In genomic region chr3:103492211-103492610, GRCm38 (mm10) we compare ENCODE assay signal across 30 mouse cellular contexts.
DNase-seq lines count a peak whose midpoint lies in the region; ATAC-seq and TF ChIP-seq lines count a peak whose summit lies in the region.
"Had no signal": no experiment of that assay in that cellular context is flagged by ENCODE, and none has a peak within 500 bp of the region (broad histone marks: within the 10 kb centered on the region; RNA-seq: fewer than 3 reads in every experiment).

No protein-coding gene starts in this region.

- no peak for TF ChIP-seq POLR2A in ES-Bruce4 (IDR thresholded peaks at IDR 0.05; ENCODE audit: insufficient read depth, low read length)

- no peak for TF ChIP-seq EP300 in ES-Bruce4 (IDR thresholded peaks at IDR 0.05; ENCODE audit: insufficient read depth, low read depth, low read length)

- no peaks in the 10 kb centered on the region for H3K36me3 ChIP-seq in intestine, postnatal 0 days (ENCODE audit: control insufficient read depth, insufficient read depth)
- no peaks in the 10 kb centered on the region for H3K36me3 ChIP-seq in intestine, embryonic 16.5 days (ENCODE audit: control insufficient read depth, insufficient read depth, low read length)
- H3K36me3 ChIP-seq in midbrain, postnatal 0 days (ENCODE audit: insufficient read depth, low read length), result no peaks in the 10 kb centered on the region
- no peaks in the 10 kb centered on the region for H3K36me3 ChIP-seq in midbrain, embryonic 10.5 days
- H3K36me3 ChIP-seq in ES-Bruce4 (ENCODE audit: control insufficient read depth, insufficient read depth, low read length, poor library complexity, severe bottlenecking), result no peaks in the 10 kb centered on the region
- H3K36me3 ChIP-seq: embryonic facial prominence, embryonic 13.5 days; forebrain, embryonic 12.5 days; G1E; heart, embryonic 10.5 days; hindbrain, embryonic 10.5 days; intestine, embryonic 15.5 days; kidney, embryonic 15.5 days; neural tube, embryonic 13.5 days had no signal

- 86% methylated on average over 3 of the region's 3 CpGs for WGBS in intestine, postnatal 0 days
- WGBS in intestine, embryonic 16.5 days, result 84% methylated on average over 3 of the region's 3 CpGs
- WGBS in midbrain, postnatal 0 days, result 85% methylated on average over 3 of the region's 3 CpGs
- WGBS in midbrain, embryonic 10.5 days, result 87% methylated on average over 3 of the region's 3 CpGs

- no peaks in the 10 kb centered on the region for H3K4me1 ChIP-seq in intestine, postnatal 0 days (replicated peaks; ENCODE audit: control insufficient read depth, insufficient read depth, low read length)
- H3K4me1 ChIP-seq in intestine, embryonic 16.5 days (ENCODE audit: control insufficient read depth, insufficient read depth, low read length), result no peaks in the 10 kb centered on the region
- H3K4me1 ChIP-seq in midbrain, postnatal 0 days (ENCODE audit: insufficient read depth, low read length), result no peaks in the 10 kb centered on the region
- peaks cover 10% of the 10 kb centered on the region for H3K4me1 ChIP-seq in midbrain, embryonic 10.5 days
- H3K4me1 ChIP-seq in ES-Bruce4 (ENCODE audit: control insufficient read depth, insufficient read depth, low read length), result no peaks in the 10 kb centered on the region
- H3K4me1 ChIP-seq: embryonic facial prominence, embryonic 13.5 days; forebrain, embryonic 12.5 days; heart, embryonic 10.5 days; intestine, embryonic 15.5 days; neural tube, embryonic 13.5 days had no signal

- H3K9me3 ChIP-seq in intestine, postnatal 0 days (ENCODE audit: control insufficient read depth), result no peaks in the 10 kb centered on the region
- no peaks in the 10 kb centered on the region for H3K9me3 ChIP-seq in intestine, embryonic 16.5 days (ENCODE audit: control insufficient read depth, low read length)
- H3K9me3 ChIP-seq in midbrain, postnatal 0 days (ENCODE audit: low read length), result no peaks in the 10 kb centered on the region
- no peaks in the 10 kb centered on the region for H3K9me3 ChIP-seq in midbrain, embryonic 10.5 days (replicated peaks)
- H3K9me3 ChIP-seq in ES-Bruce4 (replicated peaks; ENCODE audit: control insufficient read depth, insufficient read depth, low read length, poor library complexity, severe bottlenecking), result no peaks in the 10 kb centered on the region
- H3K9me3 ChIP-seq: embryonic facial prominence, embryonic 13.5 days; forebrain, embryonic 12.5 days; G1E; heart, embryonic 10.5 days; hindbrain, embryonic 10.5 days; intestine, embryonic 15.5 days; kidney, embryonic 15.5 days; neural tube, embryonic 13.5 days had no signal

- ATAC-seq in intestine, postnatal 0 days, result no peak
- ATAC-seq in intestine, embryonic 16.5 days, result no peak
- no peak for ATAC-seq in midbrain, postnatal 0 days (ENCODE audit: low FRiP score)
- no peak for ATAC-seq in megakaryocyte-erythroid progenitor cell, adult 5-6 weeks (replicated peaks; ENCODE audit: low FRiP score, low TSS enrichment, poor library complexity, severe bottlenecking)
- ATAC-seq: hindbrain, embryonic 16.5 days; intestine, embryonic 15.5 days had no signal

- no peaks in the 10 kb centered on the region for H3K27me3 ChIP-seq in intestine, postnatal 0 days (replicated peaks; ENCODE audit: control insufficient read depth, insufficient read depth, low read length)
- no peaks in the 10 kb centered on the region for H3K27me3 ChIP-seq in intestine, embryonic 16.5 days (replicated peaks; ENCODE audit: control insufficient read depth, insufficient read depth, low read length)
- no peaks in the 10 kb centered on the region for H3K27me3 ChIP-seq in midbrain, postnatal 0 days (ENCODE audit: insufficient read depth, low read length)
- H3K27me3 ChIP-seq in midbrain, embryonic 10.5 days (ENCODE audit: low read depth, poor library complexity, severe bottlenecking), result no peaks in the 10 kb centered on the region
- H3K27me3 ChIP-seq in ES-Bruce4 (ENCODE audit: control insufficient read depth, insufficient read depth, low read length, poor library complexity, severe bottlenecking), result no peaks in the 10 kb centered on the region
- H3K27me3 ChIP-seq: embryonic facial prominence, embryonic 13.5 days; forebrain, embryonic 12.5 days; intestine, embryonic 15.5 days; kidney, embryonic 15.5 days; neural tube, embryonic 13.5 days had no signal

- no peak overlapping the region for H3K27ac ChIP-seq in intestine, postnatal 0 days (ENCODE audit: low read depth, low read length)
- H3K27ac ChIP-seq in intestine, embryonic 16.5 days (ENCODE audit: low read length), result no peak overlapping the region
- H3K27ac ChIP-seq in midbrain, postnatal 0 days (ENCODE audit: low read depth, low read length), result no peak overlapping the region
- no peak overlapping the region for H3K27ac ChIP-seq in midbrain, embryonic 10.5 days (replicated peaks)
- H3K27ac ChIP-seq in ES-Bruce4 (ENCODE audit: insufficient read depth, low read length), result no peak overlapping the region
- H3K27ac ChIP-seq: embryonic facial prominence, embryonic 13.5 days; forebrain, embryonic 12.5 days; heart, embryonic 10.5 days; hindbrain, embryonic 10.5 days; intestine, embryonic 15.5 days; kidney, embryonic 15.5 days; left cerebral cortex, adult 2 months; neural tube, embryonic 13.5 days had no signal

- TF ChIP-seq CTCF in intestine, postnatal 0 days (IDR thresholded peaks at IDR 0.05; ENCODE audit: low read depth), result peak; percentile 18
- 0 out of 2 replicates have a peak, but pooled peaks have one; percentile 14 for TF ChIP-seq CTCF in midbrain, postnatal 0 days (IDR thresholded peaks at IDR 0.05)
- peak; percentile 53 for TF ChIP-seq CTCF in ES-Bruce4 (IDR thresholded peaks at IDR 0.05; ENCODE audit: low read depth, low read length)

- DNase-seq in midbrain, postnatal 0 days (ENCODE audit: low spot score), result no peak
- DNase-seq in midbrain, embryonic 10.5 days (ENCODE audit: low spot score), result no peak
- DNase-seq in layer of hippocampus, postnatal 10 days (ENCODE audit: low spot score in 2 of 2), result no peak
- DNase-seq: adrenal gland, postnatal 10 days; B cell, adult 2 months; cerebellum, adult 18-20 months; cerebellum, postnatal 25 days; gastrocnemius, postnatal 36 days; kidney, postnatal 4 days; lung, postnatal 14 days; midbrain, embryonic 14.5 days; retina, postnatal 1 day; right cerebral cortex, postnatal 25 days; spleen, adult 18-20 months had no signal

- H3K4me3 ChIP-seq in intestine, postnatal 0 days (ENCODE audit: low read depth, low read length), result no peak overlapping the region
- H3K4me3 ChIP-seq in intestine, embryonic 16.5 days (ENCODE audit: low read length), result no peak overlapping the region
- H3K4me3 ChIP-seq in midbrain, postnatal 0 days (ENCODE audit: low read depth, low read length), result no peak overlapping the region
- no peak overlapping the region for H3K4me3 ChIP-seq in midbrain, embryonic 10.5 days
- no peak overlapping the region for H3K4me3 ChIP-seq in ES-Bruce4 (ENCODE audit: low read depth, low read length)
- H3K4me3 ChIP-seq: embryonic facial prominence, embryonic 13.5 days; erythroblast, embryonic 14.5 days; forebrain, embryonic 12.5 days; heart, embryonic 10.5 days; hindbrain, embryonic 10.5 days; intestine, embryonic 15.5 days; kidney, embryonic 15.5 days; left cerebral cortex, adult 2 months; myocyte; neural tube, embryonic 13.5 days had no signal

- no peak overlapping the region for H3K9ac ChIP-seq in intestine, postnatal 0 days (ENCODE audit: low read depth, low read length)
- H3K9ac ChIP-seq in intestine, embryonic 16.5 days (ENCODE audit: low read depth, low read length), result no peak overlapping the region
- H3K9ac ChIP-seq in midbrain, postnatal 0 days (replicated peaks; ENCODE audit: low read length, poor library complexity, severe bottlenecking), result no peak overlapping the region
- no peak overlapping the region for H3K9ac ChIP-seq in ES-Bruce4 (ENCODE audit: low read depth, poor library complexity, severe bottlenecking)
- H3K9ac ChIP-seq: embryonic facial prominence, embryonic 13.5 days; forebrain, embryonic 12.5 days; intestine, embryonic 15.5 days; kidney, embryonic 15.5 days; neural tube, embryonic 13.5 days had no signal

- H3K4me2 ChIP-seq in intestine, postnatal 0 days (replicated peaks; ENCODE audit: low read depth), result no peak overlapping the region
- H3K4me2 ChIP-seq in intestine, embryonic 16.5 days (ENCODE audit: low read depth, low read length), result no peak overlapping the region
- no peak overlapping the region for H3K4me2 ChIP-seq in midbrain, postnatal 0 days (ENCODE audit: low read depth, low read length, poor library complexity, severe bottlenecking)
- H3K4me2 ChIP-seq: embryonic facial prominence, embryonic 13.5 days; forebrain, embryonic 12.5 days; intestine, embryonic 15.5 days; kidney, embryonic 15.5 days; neural tube, embryonic 13.5 days had no signal
